Mouse (Mus musculus): ENCODE data around the gene Vmn2r105.

Gene Vmn2r105

GRCm38 (mm10) chr17:20234952-20235351, at the start of gene Vmn2r105:
Vmn2r105 (minus strand) TSS chr17:20235052.
- no peak for DNase-seq (ENCODE audit: low spot score in 2 of 2)

- DNase-seq (ENCODE audit: low spot score in 2 of 2) = no peak
Observed at GRCm38 (mm10) chr17:20255522-20255921, 20.7 kb upstream of the Vmn2r105 start.

GRCm38 (mm10) chr17:20182997-20183396, 51.9 kb downstream of the Vmn2r105 start, which contains the start of gene Fpr-rs6:
Fpr-rs6 (minus strand) TSS chr17:20183097.
- DNase-seq (ENCODE audit: low spot score in 2 of 2) = no peak

All from spleen, postnatal 36 days (tissue).